Mouse (Mus musculus) embryo, embryonic 10 days (tissue): ENCODE results near the gene Yars2.
"Not testable (repeated sequence)": the region's sequence is repeated elsewhere in the genome, so short reads cannot be mapped to it uniquely, and the experiment has no call there.

Experiments
- DNase-seq: peaks from one replicate; pipeline ENCODE4 v3.0.0-alpha.2; 2015; ENCODE audit warnings: low spot score

Gene Yars2

GRCm38 (mm10) chr16:16302369-16303137 is at the start of gene Yars2:
TSS of gene Yars2 (plus strand) at chr16:16302965.
- DNase-seq = peak; percentile 95

DNA sequence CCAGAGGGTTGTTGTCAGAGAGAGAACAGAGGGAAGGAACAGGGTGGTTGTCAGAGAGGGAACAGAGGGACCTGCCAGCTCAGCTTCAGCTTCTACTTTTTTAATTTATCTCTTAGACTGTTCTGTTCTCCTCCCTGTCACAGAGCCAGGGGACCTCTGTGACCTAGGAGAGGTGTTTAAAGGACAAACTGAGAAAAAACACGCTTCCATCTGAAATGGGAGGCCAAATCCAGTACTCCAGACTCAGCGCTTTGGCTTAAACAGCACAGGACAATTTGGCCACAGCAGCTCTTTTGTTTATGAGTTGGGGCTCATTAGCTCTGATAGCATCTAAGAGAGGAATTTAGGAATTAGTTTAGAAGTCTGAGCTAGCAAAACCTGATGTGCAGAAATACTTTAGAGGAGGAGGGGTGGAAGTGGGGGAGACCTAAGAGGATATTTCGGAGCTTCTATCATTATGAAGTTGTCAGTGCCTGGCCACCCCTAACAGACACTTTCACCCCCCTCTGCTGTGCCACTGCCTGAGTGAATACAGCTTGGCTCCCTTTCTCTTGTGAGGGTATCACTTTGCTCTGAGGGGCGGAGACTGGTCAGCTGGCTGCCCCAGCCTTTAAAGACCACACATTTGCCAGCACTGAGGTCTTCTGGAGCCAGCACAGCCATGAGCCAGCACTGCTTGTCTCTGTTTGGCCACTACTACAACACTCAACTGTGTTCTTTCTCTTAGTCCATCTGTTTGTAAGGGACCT is 49.3 kb upstream of the Yars2 start:
- DNase-seq = peak; percentile 72

DNA sequence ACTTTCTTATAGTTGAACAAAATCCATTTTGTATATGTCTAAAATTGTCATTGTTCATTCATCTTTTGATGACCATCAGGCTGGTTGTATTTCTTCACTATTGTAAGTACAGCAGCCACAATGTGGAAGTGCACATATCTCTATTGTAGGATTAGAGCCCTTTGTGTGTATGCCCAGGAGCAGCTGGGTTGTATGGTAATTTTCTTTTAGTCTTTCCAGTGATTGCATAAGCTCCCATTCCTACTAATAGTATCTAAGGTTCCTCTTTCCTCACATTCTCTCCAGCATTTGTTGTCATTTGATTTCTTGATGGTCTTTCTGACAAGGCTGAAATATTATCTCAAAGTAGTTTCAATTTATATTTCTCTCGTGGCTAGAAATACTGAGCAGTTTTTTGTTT is 47.5 kb upstream of the Yars2 start:
- DNase-seq = peak; percentile 3

- DNase-seq = peak; percentile 57
These were observed 46.9 kb upstream of the Yars2 start for GRCm38 (mm10) chr16:16255874-16256273.

GRCm38 (mm10) chr16:16256672-16257071 is 46.1 kb upstream of the Yars2 start:
- peak; percentile 6 for DNase-seq

DNA sequence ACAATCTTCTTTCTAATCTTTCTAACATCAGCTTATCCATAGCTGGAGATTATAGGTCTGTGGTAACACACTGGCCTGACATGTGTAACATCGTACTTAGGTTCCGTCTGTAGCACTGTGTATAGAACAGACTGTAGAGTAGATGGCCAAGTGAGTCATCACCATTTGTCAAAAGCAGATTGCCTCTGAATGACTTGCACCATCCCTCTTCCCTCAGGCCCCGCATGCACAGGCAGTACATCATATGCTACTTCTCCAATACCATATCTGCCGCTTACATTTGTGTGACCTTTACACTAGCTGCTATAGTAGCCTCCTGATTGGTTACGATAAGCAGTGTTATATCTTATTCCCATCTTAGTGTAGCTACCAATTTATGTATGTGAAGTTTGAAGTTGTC is 41.9 kb upstream of the Yars2 start:
- peak; percentile 2 for DNase-seq

- peak; percentile 1 for DNase-seq
These were observed 41.3 kb upstream of the Yars2 start for GRCm38 (mm10) chr16:16261481-16261880.

GRCm38 (mm10) chr16:16262436-16262835 is 40.3 kb upstream of the Yars2 start:
- peak; percentile 1 for DNase-seq

DNA sequence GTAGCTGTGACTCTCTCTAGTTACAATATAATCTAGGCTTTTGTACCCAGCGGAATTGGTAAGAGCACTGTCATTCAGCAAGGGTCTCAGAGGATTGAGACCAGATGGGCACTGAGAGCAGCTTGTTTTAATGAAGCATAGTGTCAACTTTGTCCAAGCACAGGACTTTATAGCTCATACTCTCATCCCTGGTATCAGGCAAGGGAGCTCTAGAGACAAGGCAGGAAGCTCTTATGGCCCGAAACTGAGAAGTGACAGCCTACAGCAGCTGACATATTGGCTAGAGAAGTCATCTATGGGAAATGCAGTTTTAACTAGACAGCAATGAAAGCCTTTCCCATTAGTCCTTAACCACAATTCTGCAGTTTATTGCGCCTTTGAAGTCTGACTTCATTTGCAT is 29.8 kb upstream of the Yars2 start:
- DNase-seq = no peak

- DNase-seq = no peak
These were observed 29.0 kb upstream of the Yars2 start for GRCm38 (mm10) chr16:16273752-16274151.

- DNase-seq = peak; percentile 66
These were observed 518 bp downstream of the Yars2 start for GRCm38 (mm10) chr16:16303138-16303827.

GRCm38 (mm10) chr16:16303888-16304287 is 1.1 kb downstream of the Yars2 start:
- DNase-seq = peak; percentile 45

DNA sequence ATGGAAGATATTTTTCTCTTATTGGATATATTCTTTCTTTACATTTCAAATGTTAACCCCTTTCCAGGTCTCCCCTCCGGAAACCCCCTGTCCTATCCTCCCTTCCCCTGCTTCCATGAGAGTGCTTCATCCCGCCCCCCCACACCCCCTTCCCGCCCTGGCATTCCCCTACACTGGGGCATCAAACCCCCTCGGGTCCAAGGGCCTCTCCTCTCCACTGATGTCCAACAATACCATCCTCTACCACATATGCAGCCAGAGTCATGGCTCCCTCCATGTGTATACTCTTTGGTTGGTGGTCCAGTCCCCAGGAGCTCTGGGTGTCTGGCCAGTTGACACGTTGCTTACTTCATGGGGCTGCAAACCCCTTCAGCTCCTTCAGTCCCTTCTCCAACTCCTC is 8.6 kb downstream of the Yars2 start:
- DNase-seq = no peak

DNA sequence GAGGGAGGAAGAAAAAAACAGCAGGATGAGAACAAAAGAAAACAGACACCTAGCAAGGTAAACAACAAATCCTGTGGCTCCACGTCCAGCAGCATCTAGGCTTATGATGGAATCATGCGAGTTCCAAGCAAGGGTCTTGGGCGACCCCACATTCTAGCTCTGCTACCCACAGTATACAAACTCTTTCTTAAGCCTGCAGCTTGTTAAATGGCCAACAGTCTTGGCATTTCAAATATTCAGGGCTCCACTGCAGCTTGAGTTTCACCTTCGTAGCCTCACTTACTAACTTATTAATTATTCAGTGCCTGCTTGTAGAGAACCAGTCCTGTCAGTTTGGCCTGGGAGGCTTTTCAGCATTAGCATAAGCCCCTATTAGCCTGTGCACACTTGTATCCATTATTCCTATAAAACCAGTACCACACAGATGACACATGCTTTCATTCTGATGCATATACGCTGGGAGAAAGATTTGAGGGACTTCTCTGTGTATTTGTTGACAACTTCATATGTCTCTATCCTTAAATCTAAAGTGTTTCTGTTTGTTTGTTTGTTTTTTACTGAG is 23.1 kb downstream of the Yars2 start:
- DNase-seq = no peak

GRCm38 (mm10) chr16:16346420-16346819 is 43.7 kb downstream of the Yars2 start:
- DNase-seq = no peak

DNA sequence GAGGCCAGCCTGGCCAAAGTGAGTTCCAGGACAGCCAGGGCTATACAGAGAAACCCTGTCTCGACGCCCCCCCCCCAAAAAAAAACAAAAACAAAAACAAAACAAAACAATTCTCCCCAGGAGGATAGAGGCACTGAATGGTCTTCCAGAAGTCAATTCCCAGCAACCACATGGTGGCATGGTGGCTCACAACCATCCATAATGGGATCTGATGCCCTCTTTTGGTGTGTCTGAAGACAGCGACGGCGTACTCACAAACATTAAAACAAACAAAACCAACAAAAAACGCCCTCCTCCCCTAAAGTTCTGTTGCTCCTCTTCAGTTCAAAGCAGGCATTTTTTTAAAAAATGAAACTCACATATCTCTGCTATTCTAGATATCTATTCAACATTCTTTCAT is 55.1 kb downstream of the Yars2 start:
- DNase-seq = peak; percentile 37

DNA sequence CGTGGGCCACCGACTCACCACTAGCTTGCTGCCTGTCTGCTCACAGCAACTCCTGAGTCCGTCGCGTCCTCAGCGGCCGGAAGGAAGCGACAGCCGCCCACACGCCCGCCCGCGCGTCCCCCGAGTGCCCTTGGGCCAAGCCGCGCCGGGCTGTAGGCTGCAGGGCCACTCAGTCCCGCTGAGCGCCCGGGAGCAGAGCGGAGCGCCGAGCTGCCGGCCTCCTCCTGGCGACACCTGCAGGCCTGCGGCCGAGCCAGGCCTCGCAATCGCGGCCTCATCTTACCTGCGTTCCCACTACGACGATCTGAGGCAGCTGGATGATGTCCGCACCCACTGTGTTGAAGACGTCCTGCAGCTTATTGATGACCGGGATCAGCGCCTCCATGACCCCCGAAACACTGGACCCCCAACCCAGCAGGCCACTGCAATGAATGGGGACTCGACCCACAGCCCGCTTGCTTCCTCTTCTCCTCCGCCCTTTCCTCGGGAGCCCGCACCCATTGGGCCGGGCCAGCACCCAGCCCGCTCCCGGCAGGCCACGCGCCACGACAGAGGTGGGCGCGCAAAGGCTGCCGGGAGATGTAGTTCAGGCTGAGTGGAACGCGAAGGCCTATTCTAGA is 55.8 kb downstream of the Yars2 start, which contains the start of gene Dnm1l:
Dnm1l (minus strand) TSS at position 479 of the 620 bp plus-strand sequence.
- peak; percentile 96 for DNase-seq

DNA sequence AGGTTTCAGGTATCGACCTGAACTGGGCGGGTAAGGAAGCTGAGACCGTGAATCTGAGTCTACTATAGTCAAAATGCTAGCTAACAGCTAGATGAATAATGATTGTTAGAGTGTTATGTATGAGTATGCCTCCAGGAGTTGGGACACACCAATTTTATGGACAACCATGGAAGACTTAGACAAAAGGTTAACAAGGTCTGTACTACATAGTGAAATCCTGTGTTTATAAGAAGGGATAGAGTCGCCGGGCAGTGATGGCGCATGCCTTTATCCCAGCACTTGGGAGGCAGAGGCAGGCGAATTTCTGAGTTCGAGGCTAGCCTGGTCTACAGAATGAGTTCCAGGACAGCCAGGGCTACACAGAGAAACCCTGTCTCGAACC is 56.3 kb downstream of the Yars2 start:
- DNase-seq = not testable (repeated sequence)
